Mouse (Mus musculus) lung, embryonic 16.5 days (tissue): Measurements from ENCODE around the gene Mrpl12. TPM values are rescaled to one million over a fixed set of nuclear protein-coding genes. Genes with fewer than 3 reads are reported as not detected.

Experiments used
- ATAC-seq: fragments of 200-750 bp; cut with Nextera tagmentation; 2 replicates; pipeline ENCODE4 v1.8.0; 2017; ENCODE audit warnings: low read depth, mild to moderate bottlenecking, moderate library complexity
- H3K27ac ChIP-seq: fragments of 300-500 bp; sonication (generic); 2 replicates; pipeline ENCODE4 v1.5.1; 2014; ENCODE audit warnings: mild to moderate bottlenecking, control low read depth, low read length
- H3K27me3 ChIP-seq: fragments of 300-500 bp; sonication (generic); 2 replicates; pipeline ENCODE4 v1.6.1; 2014; ENCODE audit warnings: low read depth, low read length, mixed read lengths; ENCODE audit not compliant: control insufficient read depth, insufficient read depth
- H3K36me3 ChIP-seq: fragments of 300-500 bp; sonication (generic); 2 replicates; pipeline ENCODE4 v1.6.1; 2014; ENCODE audit warnings: low read length; ENCODE audit not compliant: control insufficient read depth, insufficient read depth
- H3K4me1 ChIP-seq: fragments of 300-500 bp; sonication (generic); replicated peaks from 2 replicates; pipeline ENCODE4 v1.6.1; 2014; ENCODE audit warnings: low read length, mixed read lengths; ENCODE audit not compliant: control insufficient read depth, insufficient read depth
- H3K4me2 ChIP-seq: fragments of 300-500 bp; sonication (generic); 2 replicates; pipeline ENCODE4 v1.6.1; 2014; ENCODE audit warnings: low read depth, low read length, control low read depth
- H3K4me3 ChIP-seq: fragments of 300-500 bp; sonication (generic); 2 replicates; pipeline ENCODE4 v1.5.1; 2014; ENCODE audit warnings: mild to moderate bottlenecking, low read length, control low read depth
- H3K9ac ChIP-seq: fragments of 300-500 bp; sonication (generic); 2 replicates; pipeline ENCODE4 v1.6.1; 2014; ENCODE audit warnings: low read length, control low read depth
- H3K9me3 ChIP-seq: fragments of 300-500 bp; sonication (generic); 2 replicates; pipeline ENCODE4 v1.6.1; 2016; ENCODE audit warnings: low read length; ENCODE audit not compliant: control insufficient read depth
- WGBS: fragments of 180-500 bp; shearing (Covaris S2); extraction: QIAGEN DNeasy Blood & Tissue Kit; methylation state at CpG from one replicate; pipeline ENCODE4 v1.1.7; 2014; 5-methylcytosine and 5-hydroxymethylcytosine counted together
- polyA plus RNA-seq: library from polyadenylated mRNA; unstranded; fragments of >200 nt; fragmentation: Nextera tagmentation; extraction: Ambion mirVana; gene quantifications from 2 replicates; pipeline ENCODE4 v1.2.1, GENCODE M21; 2015

The Mrpl12 gene
- polyA plus RNA-seq, 1 experiment from 2014 or later: 117 TPM

DNA sequence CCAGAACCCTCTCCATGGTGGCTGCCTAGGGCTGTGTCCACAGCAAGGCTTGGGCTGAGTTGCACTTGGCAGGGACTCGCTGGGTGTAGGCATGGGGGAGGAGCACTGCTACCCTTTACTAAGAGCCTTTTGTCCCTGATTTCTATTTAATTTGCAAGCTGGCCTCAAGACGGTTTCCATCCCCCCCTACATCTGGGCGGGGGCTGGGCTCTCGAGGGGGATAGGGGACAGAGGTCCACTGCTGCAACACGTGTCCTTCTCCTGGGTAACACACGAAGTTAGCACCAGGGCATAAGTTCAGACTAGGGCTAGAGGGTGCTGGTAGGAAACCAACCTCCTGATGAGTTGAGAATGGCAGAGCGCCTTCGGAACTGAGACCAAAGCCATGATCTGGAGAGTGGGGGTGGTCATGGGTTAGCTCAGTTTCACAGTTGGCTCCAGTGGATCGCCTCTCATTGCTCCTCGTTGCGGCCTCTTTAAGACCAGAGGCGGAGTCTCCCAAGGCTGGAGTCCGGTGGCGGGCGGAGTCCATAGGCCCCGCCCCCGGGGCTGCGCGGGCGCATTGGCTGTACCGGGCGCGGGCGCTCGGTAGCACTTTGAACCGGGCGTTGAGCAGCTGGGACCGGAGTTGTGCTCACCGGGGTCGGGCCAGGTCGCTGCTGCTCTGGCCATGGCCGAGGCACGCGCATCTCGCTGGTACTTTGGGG lies 7.1 kb downstream of the Mrpl12 start, which contains the start of gene Slc25a10:
Gene Slc25a10 (plus strand): TSS at position 524 of the 707 bp plus-strand sequence.
- peak; percentile 91 for ATAC-seq
- peak within 1 kb of the TSS; percentile 86 for H3K27ac ChIP-seq
- no peaks in the 10 kb centered on the region for H3K27me3 ChIP-seq
- peak within 1 kb of the TSS; percentile 89 for H3K9ac ChIP-seq
- H3K9me3 ChIP-seq: no peaks in the 10 kb centered on the region
- peak within 1 kb of the TSS; percentile 87 for H3K4me2 ChIP-seq
- H3K4me1 ChIP-seq: peaks cover 20% of the 10 kb centered on the region
- under 1% methylated on average over 35 of the region's 35 CpGs for WGBS
- H3K4me3 ChIP-seq: peak within 1 kb of the TSS; percentile 88
- peaks cover 26% of the 10 kb centered on the region for H3K36me3 ChIP-seq

DNA sequence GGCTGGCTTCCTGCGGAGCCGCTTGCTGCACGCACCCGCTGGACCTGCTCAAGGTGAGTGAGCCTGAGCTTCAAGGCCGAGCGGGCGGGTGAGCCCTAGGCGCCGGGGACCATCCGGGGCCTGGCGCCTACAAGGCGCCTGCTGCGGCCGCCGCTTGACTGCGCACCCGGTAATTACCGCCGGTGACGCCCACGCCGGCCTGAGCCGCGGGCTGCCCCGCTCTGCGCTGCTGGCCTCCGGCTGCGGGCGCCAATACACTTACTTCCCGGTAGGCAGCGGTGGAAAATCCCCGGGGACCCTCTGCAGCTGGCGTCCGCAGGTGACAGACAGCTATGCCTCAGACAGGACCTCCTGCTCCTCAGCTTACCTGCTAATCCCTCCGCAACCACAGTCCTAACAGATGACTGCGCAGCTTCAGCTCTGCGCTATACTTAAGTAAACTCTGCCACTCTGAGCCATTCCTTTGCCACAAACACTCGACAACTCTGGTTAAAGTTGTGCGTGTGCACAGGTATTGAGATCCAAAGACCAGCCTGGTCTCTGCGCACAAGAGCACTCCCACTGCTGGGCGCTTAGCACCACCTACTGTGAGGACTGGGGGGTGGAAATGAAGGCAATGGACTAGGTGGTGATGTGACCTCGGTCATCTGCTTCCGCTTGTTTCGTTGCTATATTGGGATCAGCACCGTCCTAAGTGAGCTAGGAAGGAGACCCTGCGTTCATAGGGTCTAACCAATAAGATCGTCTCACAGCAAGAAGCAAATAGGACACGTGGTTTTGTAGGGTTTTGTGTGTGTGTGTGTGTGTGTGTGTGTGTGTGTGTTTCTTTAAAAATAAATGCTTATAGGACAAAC lies 7.8 kb downstream of the Mrpl12 start:
- under 1% methylated on average over 48 of the region's 48 CpGs for WGBS
- H3K4me1 ChIP-seq: peaks cover 20% of the 10 kb centered on the region
- peaks cover 30% of the 10 kb centered on the region for H3K36me3 ChIP-seq

DNA sequence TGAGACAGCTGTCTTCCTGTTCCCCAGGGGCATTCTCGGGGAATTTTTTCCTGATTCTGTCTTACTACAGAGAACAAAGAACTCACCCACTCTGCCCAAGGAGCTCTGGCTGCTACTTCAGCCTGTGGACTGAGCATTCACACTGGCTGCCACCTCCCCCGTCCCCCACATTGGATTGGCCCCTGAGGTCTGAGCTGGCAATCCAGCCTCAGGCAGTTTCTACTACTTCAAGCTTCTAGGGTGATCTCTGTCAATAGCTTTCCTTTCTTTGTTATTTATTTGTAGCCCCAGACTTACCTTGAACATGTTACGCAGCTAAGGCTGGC lies 8.4 kb downstream of the Mrpl12 start:
- H3K9me3 ChIP-seq: no peaks in the 10 kb centered on the region
- no peaks in the 10 kb centered on the region for H3K27me3 ChIP-seq
- peak overlapping the region; percentile 89 for H3K9ac ChIP-seq
- peak overlapping the region; percentile 87 for H3K4me2 ChIP-seq
- peak overlapping the region; percentile 88 for H3K4me3 ChIP-seq
- no peak for ATAC-seq
- peak overlapping the region; percentile 47 for H3K27ac ChIP-seq
- peaks cover 25% of the 10 kb centered on the region for H3K36me3 ChIP-seq
- peaks cover 20% of the 10 kb centered on the region for H3K4me1 ChIP-seq
- WGBS: 20% methylated on average over 3 of the region's 3 CpGs

More for the DNA sequence above, 7.8 kb downstream of the Mrpl12 start:
- Histone ChIP-seq H3K4me3 (peak overlapping the region; percentile 88), H3K4me2 (peak overlapping the region; percentile 87), H3K9me3 (no peaks in the 10 kb centered on the region), H3K9ac (peak overlapping the region; percentile 89), H3K27ac (peak overlapping the region; percentile 86), H3K27me3 (no peaks in the 10 kb centered on the region)
- peak; percentile 24 for ATAC-seq

DNA sequence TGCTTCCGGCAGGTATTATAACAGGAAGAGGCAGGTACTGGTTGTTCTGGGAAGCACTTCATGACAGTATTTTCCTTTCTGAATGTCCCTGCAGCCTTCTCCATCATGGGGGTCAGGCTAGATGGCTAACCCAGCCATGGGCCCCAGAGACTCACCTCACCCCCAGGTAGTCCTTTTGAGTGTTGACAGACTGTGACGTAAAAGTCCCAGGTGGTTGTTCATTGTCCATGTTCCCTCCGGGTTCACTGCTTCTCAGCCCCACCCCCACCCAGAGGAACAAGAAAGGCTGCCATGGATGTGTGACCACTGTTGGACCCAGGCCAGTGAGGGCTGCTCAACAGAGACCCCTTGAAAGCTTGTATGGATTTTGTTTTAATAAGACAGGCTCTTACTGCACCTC lies 8.9 kb downstream of the Mrpl12 start:
- H3K27me3 ChIP-seq: no peaks in the 10 kb centered on the region
- H3K4me3 ChIP-seq: peak overlapping the region; percentile 88
- peaks cover 20% of the 10 kb centered on the region for H3K4me1 ChIP-seq
- H3K36me3 ChIP-seq: peaks cover 23% of the 10 kb centered on the region
- WGBS: 35% methylated on average over 3 of the region's 3 CpGs
- peak overlapping the region; percentile 87 for H3K4me2 ChIP-seq
- ATAC-seq: no peak
- no peaks in the 10 kb centered on the region for H3K9me3 ChIP-seq
- H3K9ac ChIP-seq: peak overlapping the region; percentile 89
- peak overlapping the region; percentile 47 for H3K27ac ChIP-seq

- no peak for ATAC-seq
- WGBS: 65% methylated on average over 3 of the region's 3 CpGs
- peaks cover 20% of the 10 kb centered on the region for H3K4me1 ChIP-seq
- no peak overlapping the region for H3K27ac ChIP-seq
- no peaks in the 10 kb centered on the region for H3K9me3 ChIP-seq
- H3K4me3 ChIP-seq: no peak overlapping the region
- H3K36me3 ChIP-seq: peaks cover 26% of the 10 kb centered on the region
- peak overlapping the region; percentile 87; the same call in 1 of the 2 replicates for H3K4me2 ChIP-seq
- H3K9ac ChIP-seq: no peak overlapping the region
- no peaks in the 10 kb centered on the region for H3K27me3 ChIP-seq
Observed at GRCm38 (mm10) chr11:120493911-120494310, 9.5 kb downstream of the Mrpl12 start.

GRCm38 (mm10) chr11:120497436-120497835 lies 13.0 kb downstream of the Mrpl12 start:
- no peak for ATAC-seq
- Histone ChIP-seq H3K4me2 (no peak overlapping the region), H3K27ac (no peak overlapping the region), H3K9ac (no peak overlapping the region), H3K27me3 (no peaks in the 10 kb centered on the region), H3K4me1 (peaks cover 10% of the 10 kb centered on the region), H3K36me3 (peaks cover 26% of the 10 kb centered on the region), H3K9me3 (no peaks in the 10 kb centered on the region), H3K4me3 (no peak overlapping the region)
- WGBS: 82% methylated on average over 3 of the region's 3 CpGs

DNA sequence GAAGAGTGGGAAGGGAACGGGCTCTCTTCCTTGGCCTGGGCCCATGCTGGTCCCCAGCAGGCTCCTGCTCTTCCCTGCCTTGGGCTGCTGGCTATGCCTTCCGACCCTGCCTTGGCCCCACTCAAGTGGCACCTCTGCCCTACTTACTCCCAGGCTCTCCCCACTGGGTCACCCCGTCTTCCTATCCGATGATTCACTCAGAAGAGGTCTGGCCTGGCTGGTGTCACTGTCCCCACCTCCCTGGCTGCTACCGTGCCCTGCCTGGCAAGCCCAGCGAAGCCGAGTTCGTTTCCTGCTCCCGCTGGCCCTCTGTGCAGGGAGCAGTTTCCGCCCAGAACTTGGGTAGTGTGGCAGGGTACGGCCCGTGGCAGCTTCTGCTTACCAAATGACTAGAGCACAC lies 13.8 kb downstream of the Mrpl12 start:
- H3K27me3 ChIP-seq: no peaks in the 10 kb centered on the region
- H3K9ac ChIP-seq: no peak overlapping the region
- ATAC-seq: no peak
- H3K4me3 ChIP-seq: no peak overlapping the region
- peaks cover 26% of the 10 kb centered on the region for H3K36me3 ChIP-seq
- H3K27ac ChIP-seq: no peak overlapping the region
- no peak overlapping the region for H3K4me2 ChIP-seq
- peaks cover 5% of the 10 kb centered on the region; the same call in 1 of the 2 replicates for H3K4me1 ChIP-seq
- 88% methylated on average over 12 of the region's 12 CpGs for WGBS
- H3K9me3 ChIP-seq: no peaks in the 10 kb centered on the region

GRCm38 (mm10) chr11:120498891-120499290 lies 14.5 kb downstream of the Mrpl12 start:
- Histone ChIP-seq H3K27me3 (no peaks in the 10 kb centered on the region), H3K4me1 (peaks cover 2% of the 10 kb centered on the region; the same call in 1 of the 2 replicates), H3K36me3 (peaks cover 26% of the 10 kb centered on the region), H3K4me3 (no peak overlapping the region), H3K27ac (no peak overlapping the region), H3K9ac (no peak overlapping the region), H3K4me2 (no peak overlapping the region), H3K9me3 (no peaks in the 10 kb centered on the region)
- ATAC-seq: no peak
- 71% methylated on average over 5 of the region's 5 CpGs for WGBS

- 69% methylated on average over 6 of the region's 6 CpGs for WGBS
Observed at GRCm38 (mm10) chr11:120499894-120500293, 15.5 kb downstream of the Mrpl12 start.

More at GRCm38 (mm10) chr11:120499894-120500293, 15.5 kb downstream of the Mrpl12 start:
- H3K4me2 ChIP-seq: no peak overlapping the region
- H3K27me3 ChIP-seq: no peaks in the 10 kb centered on the region
- 0 out of 2 replicates have a peak overlapping the region, but pooled peaks have one; percentile 4 for H3K9ac ChIP-seq
- peaks cover 23% of the 10 kb centered on the region for H3K36me3 ChIP-seq
- peak overlapping the region; percentile 43 for H3K27ac ChIP-seq
- peaks cover 2% of the 10 kb centered on the region; the same call in 1 of the 2 replicates for H3K4me1 ChIP-seq
- H3K9me3 ChIP-seq: no peaks in the 10 kb centered on the region
- H3K4me3 ChIP-seq: no peak overlapping the region
- peak; percentile 22 for ATAC-seq
